Mouse (Mus musculus): ENCODE results near the gene Rpn2. TPM values are rescaled to one million over a fixed set of nuclear protein-coding genes. Genes with fewer than 3 reads are reported as not detected.

Gene Rpn2
- polyA plus RNA-seq (2016; fragmentation: Nextera tagmentation; extraction: Ambion mirVana), result 284 and 290 TPM in 2 replicates

GRCm38 (mm10) chr2:157278717-157279415 lies at the start of gene Rpn2:
Rpn2 (plus strand) TSS chr2:157279017.
- peak; percentile 97 for DNase-seq (ENCODE audit: low spot score)
- H3K4me3 ChIP-seq, result peak within 1 kb of the TSS; percentile 93
- peaks cover 18% of the 10 kb centered on the region for H3K4me1 ChIP-seq
- no peaks in the 10 kb centered on the region for H3K9me3 ChIP-seq (replicated peaks)
- no peaks in the 10 kb centered on the region for H3K27me3 ChIP-seq (ENCODE audit: low read depth, poor library complexity, severe bottlenecking)
- under 1% methylated on average over 64 of the region's 64 CpGs for WGBS
- H3K36me3 ChIP-seq, result peaks cover 25% of the 10 kb centered on the region
- peak within 1 kb of the TSS; percentile 99 for H3K27ac ChIP-seq

GRCm38 (mm10) chr2:157235946-157236345 lies 42.9 kb upstream of the Rpn2 start:
- H3K9me3 ChIP-seq (replicated peaks), result no peaks in the 10 kb centered on the region
- DNase-seq (ENCODE audit: low spot score), result no peak
- H3K36me3 ChIP-seq, result no peaks in the 10 kb centered on the region
- WGBS, result 94% methylated on average over 8 of the region's 8 CpGs
- H3K27ac ChIP-seq, result no peak overlapping the region
- H3K4me1 ChIP-seq, result no peaks in the 10 kb centered on the region
- no peak overlapping the region for H3K4me3 ChIP-seq
- H3K27me3 ChIP-seq (ENCODE audit: low read depth, poor library complexity, severe bottlenecking), result no peaks in the 10 kb centered on the region

DNA sequence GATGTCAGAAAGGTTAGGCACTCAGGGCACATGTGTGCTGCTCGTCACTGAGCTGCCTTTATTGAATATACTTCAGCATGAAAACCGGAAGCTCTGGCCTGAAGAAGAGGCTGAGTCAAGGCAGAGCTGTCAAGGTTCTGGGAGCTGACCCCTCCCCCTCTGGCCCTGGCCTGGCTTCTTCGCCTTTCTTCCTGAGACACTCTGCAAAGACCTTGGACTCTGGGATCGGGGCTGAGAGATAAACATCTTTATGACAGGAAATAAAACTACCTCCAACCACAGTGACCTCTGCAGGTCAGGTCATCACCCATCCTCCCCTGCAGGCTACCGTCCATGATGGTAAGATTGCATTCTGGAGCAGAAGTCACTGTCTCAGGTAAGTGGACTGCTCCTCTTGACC lies 33.8 kb upstream of the Rpn2 start:
- DNase-seq (ENCODE audit: low spot score), result no peak
- Histone ChIP-seq H3K36me3 (no peaks in the 10 kb centered on the region), H3K4me3 (no peak overlapping the region), H3K9me3 (replicated peaks) (no peaks in the 10 kb centered on the region), H3K27me3 (ENCODE audit: low read depth, poor library complexity, severe bottlenecking) (no peaks in the 10 kb centered on the region), H3K27ac (no peak overlapping the region), H3K4me1 (peaks cover 12% of the 10 kb centered on the region)
- WGBS, result 30% methylated on average over 5 of the region's 5 CpGs

GRCm38 (mm10) chr2:157245603-157246002 lies 33.2 kb upstream of the Rpn2 start:
- Histone ChIP-seq H3K27ac (no peak overlapping the region), H3K27me3 (ENCODE audit: low read depth, poor library complexity, severe bottlenecking) (no peaks in the 10 kb centered on the region), H3K36me3 (no peaks in the 10 kb centered on the region), H3K4me1 (peaks cover 12% of the 10 kb centered on the region), H3K4me3 (no peak overlapping the region), H3K9me3 (replicated peaks) (no peaks in the 10 kb centered on the region)
- WGBS, result 76% methylated on average over 2 of the region's 2 CpGs
- no peak for DNase-seq (ENCODE audit: low spot score)

- Histone ChIP-seq H3K9me3 (replicated peaks) (no peaks in the 10 kb centered on the region), H3K36me3 (no peaks in the 10 kb centered on the region), H3K27ac (no peak overlapping the region), H3K27me3 (ENCODE audit: low read depth, poor library complexity, severe bottlenecking) (no peaks in the 10 kb centered on the region), H3K4me1 (peaks cover 12% of the 10 kb centered on the region), H3K4me3 (no peak overlapping the region)
- DNase-seq (ENCODE audit: low spot score), result no peak
Observed at GRCm38 (mm10) chr2:157248111-157248510, 30.7 kb upstream of the Rpn2 start.

GRCm38 (mm10) chr2:157259720-157260119 lies 19.1 kb upstream of the Rpn2 start:
- DNase-seq (ENCODE audit: low spot score), result peak; percentile 47
- Histone ChIP-seq H3K4me3 (no peak overlapping the region), H3K27me3 (ENCODE audit: low read depth, poor library complexity, severe bottlenecking) (no peaks in the 10 kb centered on the region), H3K27ac (no peak overlapping the region), H3K4me1 (peaks cover 21% of the 10 kb centered on the region; the same call in 1 of the 2 replicates), H3K36me3 (no peaks in the 10 kb centered on the region), H3K9me3 (replicated peaks) (no peaks in the 10 kb centered on the region)
- 5% methylated on average over 5 of the region's 5 CpGs for WGBS

- Histone ChIP-seq H3K27me3 (ENCODE audit: low read depth, poor library complexity, severe bottlenecking) (no peaks in the 10 kb centered on the region), H3K36me3 (no peaks in the 10 kb centered on the region), H3K4me3 (no peak overlapping the region), H3K27ac (no peak overlapping the region), H3K4me1 (peaks cover 15% of the 10 kb centered on the region; the same call in 1 of the 2 replicates), H3K9me3 (replicated peaks) (no peaks in the 10 kb centered on the region)
- no peak for DNase-seq (ENCODE audit: low spot score)
- 88% methylated on average over 5 of the region's 5 CpGs for WGBS
Observed at GRCm38 (mm10) chr2:157261930-157262329, 16.9 kb upstream of the Rpn2 start.

DNA sequence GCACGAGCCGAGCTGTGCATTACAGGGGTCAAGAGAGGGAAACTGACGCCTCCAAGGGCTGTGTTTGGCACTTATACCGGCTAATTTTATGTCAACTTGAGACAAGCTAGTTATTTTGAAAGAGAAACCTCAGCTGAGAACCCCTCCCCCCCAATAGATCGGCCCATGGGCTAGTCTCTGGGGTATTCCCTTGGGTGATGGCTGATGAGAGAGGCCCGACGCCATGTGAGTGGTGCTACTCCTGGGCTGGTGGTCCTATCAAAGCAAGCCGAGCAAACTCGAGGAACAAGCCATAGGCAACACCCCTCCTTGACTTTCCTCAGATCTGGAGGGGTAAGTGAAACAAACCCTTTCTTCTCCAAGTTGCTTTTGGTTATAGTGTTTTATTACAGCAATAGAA lies 16.3 kb upstream of the Rpn2 start:
- Histone ChIP-seq H3K4me1 (peaks cover 15% of the 10 kb centered on the region; the same call in 1 of the 2 replicates), H3K27ac (no peak overlapping the region; the same call in 1 of the 2 replicates), H3K27me3 (ENCODE audit: low read depth, poor library complexity, severe bottlenecking) (no peaks in the 10 kb centered on the region), H3K4me3 (no peak overlapping the region), H3K36me3 (no peaks in the 10 kb centered on the region), H3K9me3 (replicated peaks) (no peaks in the 10 kb centered on the region)
- no peak for DNase-seq (ENCODE audit: low spot score)
- 71% methylated on average over 9 of the region's 9 CpGs for WGBS

GRCm38 (mm10) chr2:157263101-157263500 lies 15.7 kb upstream of the Rpn2 start:
- no peak overlapping the region for H3K4me3 ChIP-seq
- no peak for DNase-seq (ENCODE audit: low spot score)
- H3K27me3 ChIP-seq (ENCODE audit: low read depth, poor library complexity, severe bottlenecking), result no peaks in the 10 kb centered on the region
- no peaks in the 10 kb centered on the region for H3K36me3 ChIP-seq
- H3K27ac ChIP-seq, result no peak overlapping the region
- peaks cover 15% of the 10 kb centered on the region; the same call in 1 of the 2 replicates for H3K4me1 ChIP-seq
- no peaks in the 10 kb centered on the region for H3K9me3 ChIP-seq (replicated peaks)
- 93% methylated on average over 1 of the region's 1 CpGs for WGBS

GRCm38 (mm10) chr2:157263832-157264231 lies 15.0 kb upstream of the Rpn2 start:
- 75% methylated on average over 6 of the region's 6 CpGs for WGBS

DNA sequence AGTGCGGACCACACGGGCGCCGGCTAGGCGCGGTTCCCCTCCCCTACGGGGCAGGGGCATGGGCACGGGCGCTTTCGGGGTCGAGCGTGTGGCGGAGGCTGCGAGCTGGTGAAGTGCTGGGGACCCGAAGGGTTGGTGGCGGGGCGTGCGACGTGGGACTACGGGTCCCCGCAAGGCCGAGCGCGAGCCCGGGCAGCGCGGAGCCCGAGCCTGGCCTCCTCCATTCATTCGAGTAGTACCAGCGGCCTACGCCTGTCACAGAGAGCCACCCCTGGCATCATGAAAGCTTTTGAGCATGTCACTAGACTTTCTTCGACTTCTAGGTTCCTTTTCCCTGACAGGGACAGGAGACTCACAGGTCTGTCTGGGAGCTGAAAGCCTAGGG lies 591 bp downstream of the Rpn2 start, which contains the start of gene Mroh8:
Gene Mroh8 (minus strand): TSS at position 134 of the 385 bp plus-strand sequence.
- Histone ChIP-seq H3K27ac (peak within 1 kb of the TSS; percentile 99), H3K4me3 (peak within 1 kb of the TSS; percentile 93), H3K9me3 (replicated peaks) (no peaks in the 10 kb centered on the region), H3K27me3 (ENCODE audit: low read depth, poor library complexity, severe bottlenecking) (no peaks in the 10 kb centered on the region), H3K4me1 (peaks cover 18% of the 10 kb centered on the region), H3K36me3 (peaks cover 31% of the 10 kb centered on the region)
- DNase-seq (ENCODE audit: low spot score), result no peak
- WGBS, result under 1% methylated on average over 32 of the region's 32 CpGs

More at GRCm38 (mm10) chr2:157263832-157264231, 15.0 kb upstream of the Rpn2 start:
- no peaks in the 10 kb centered on the region for H3K9me3 ChIP-seq (replicated peaks)
- no peak overlapping the region for H3K4me3 ChIP-seq
- H3K4me1 ChIP-seq, result peaks cover 15% of the 10 kb centered on the region; the same call in 1 of the 2 replicates
- no peak overlapping the region for H3K27ac ChIP-seq
- no peaks in the 10 kb centered on the region for H3K36me3 ChIP-seq
- no peaks in the 10 kb centered on the region for H3K27me3 ChIP-seq (ENCODE audit: low read depth, poor library complexity, severe bottlenecking)
- no peak for DNase-seq (ENCODE audit: low spot score)

DNA sequence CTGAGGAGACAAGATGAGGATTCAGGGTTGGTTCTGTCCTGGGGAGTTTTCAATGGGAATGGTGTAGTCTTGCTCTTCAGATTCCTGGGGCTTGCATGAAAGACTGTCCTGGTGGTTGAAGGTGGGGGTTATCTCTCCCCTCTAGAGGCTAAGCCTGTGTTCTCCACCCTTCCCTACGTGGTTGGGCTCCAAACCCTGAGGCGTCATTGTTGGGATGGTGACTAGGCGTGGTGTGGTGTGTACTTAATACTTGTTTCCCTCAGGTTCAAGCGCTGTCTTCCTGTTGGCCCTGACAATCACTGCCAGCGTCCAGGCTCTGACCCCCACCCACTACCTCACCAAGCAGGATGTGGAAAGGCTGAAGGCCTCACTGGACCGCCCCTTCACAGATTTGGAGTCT lies 4.5 kb downstream of the Rpn2 start:
- Histone ChIP-seq H3K27ac (no peak overlapping the region), H3K4me3 (no peak overlapping the region), H3K27me3 (ENCODE audit: low read depth, poor library complexity, severe bottlenecking) (no peaks in the 10 kb centered on the region), H3K4me1 (peaks cover 14% of the 10 kb centered on the region), H3K9me3 (replicated peaks) (no peaks in the 10 kb centered on the region), H3K36me3 (peaks cover 70% of the 10 kb centered on the region)
- WGBS, result 93% methylated on average over 6 of the region's 6 CpGs
- DNase-seq (ENCODE audit: low spot score), result no peak

DNA sequence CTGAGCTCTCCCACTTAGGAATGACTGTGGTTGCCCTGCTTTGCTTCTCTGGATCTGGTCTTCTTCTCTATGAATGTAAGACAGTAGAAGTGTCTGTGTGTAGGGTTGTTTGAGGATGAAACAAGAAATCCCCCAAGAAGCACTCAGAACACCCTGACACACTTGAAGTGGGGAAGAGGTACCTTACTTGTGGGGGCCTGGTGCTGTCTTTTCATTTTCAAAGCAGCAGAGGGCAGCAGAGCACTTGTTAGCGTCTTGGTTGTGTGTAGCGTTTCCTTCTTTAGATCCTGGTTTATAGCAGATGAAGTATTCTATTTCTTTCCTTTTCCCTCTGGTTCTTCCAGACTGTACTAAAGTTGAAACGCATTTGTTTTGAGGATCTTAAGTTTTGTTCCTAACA lies 8.7 kb downstream of the Rpn2 start:
- H3K4me3 ChIP-seq, result no peak overlapping the region

More for the DNA sequence above, 8.7 kb downstream of the Rpn2 start:
- no peaks in the 10 kb centered on the region for H3K4me1 ChIP-seq
- 46% methylated on average over 3 of the region's 3 CpGs for WGBS
- no peaks in the 10 kb centered on the region for H3K9me3 ChIP-seq (replicated peaks)
- peaks cover 100% of the 10 kb centered on the region for H3K36me3 ChIP-seq
- DNase-seq (ENCODE audit: low spot score), result no peak
- H3K27me3 ChIP-seq (ENCODE audit: low read depth, poor library complexity, severe bottlenecking), result no peaks in the 10 kb centered on the region
- H3K27ac ChIP-seq, result no peak overlapping the region

All from limb, embryonic 10.5 days (tissue).